Mouse (Mus musculus) CD4-positive, CD25-positive, alpha-beta regulatory T cell, adult 9 weeks (primary cell): ENCODE results near the gene Crx. TPM values are rescaled to one million over a fixed set of nuclear protein-coding genes. Genes with fewer than 3 reads are reported as not detected.

Source experiments
- polyA plus RNA-seq: library from polyadenylated mRNA; unstranded; fragments of 100-300 nt; shearing (Covaris generic); gene quantifications from one replicate; pipeline ENCODE4 v1.2.1, GENCODE M21; 2017

Gene Crx
- polyA plus RNA-seq: not detected

GRCm38 (mm10) chr7:15879756-15880155 is at the start of gene Crx:
Gene Crx (minus strand): TSS chr7:15879968.

DNA sequence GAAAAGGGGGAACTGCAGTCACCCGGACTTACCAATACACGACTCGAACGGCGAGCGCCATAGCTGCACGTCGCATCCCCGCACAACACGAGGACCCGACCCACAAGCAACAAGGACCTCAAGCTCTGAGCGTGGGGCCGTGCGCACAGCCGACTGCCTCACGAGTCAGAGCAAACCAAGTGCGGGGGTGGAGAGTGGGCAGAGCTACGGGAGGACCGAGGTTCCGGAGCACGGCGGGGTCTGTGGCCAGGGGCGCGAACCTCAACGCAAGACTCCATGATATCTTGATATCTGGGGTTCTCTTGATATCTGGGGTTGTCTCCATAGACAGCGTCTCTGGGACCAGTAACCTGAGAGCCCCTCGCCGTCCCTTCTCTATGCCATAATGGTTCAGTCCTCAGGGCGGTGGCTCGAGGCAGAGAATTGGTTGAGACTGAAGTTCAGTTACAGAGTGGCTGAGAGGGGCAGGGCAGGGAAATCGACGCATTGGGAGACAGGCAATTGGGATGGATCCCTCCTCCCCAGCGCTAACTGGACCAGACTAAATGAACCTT is 42.5 kb upstream of the Crx start, which contains the start of gene Selenow:
Selenow (minus strand) TSS at position 183 of the 554 bp plus-strand sequence.

DNA sequence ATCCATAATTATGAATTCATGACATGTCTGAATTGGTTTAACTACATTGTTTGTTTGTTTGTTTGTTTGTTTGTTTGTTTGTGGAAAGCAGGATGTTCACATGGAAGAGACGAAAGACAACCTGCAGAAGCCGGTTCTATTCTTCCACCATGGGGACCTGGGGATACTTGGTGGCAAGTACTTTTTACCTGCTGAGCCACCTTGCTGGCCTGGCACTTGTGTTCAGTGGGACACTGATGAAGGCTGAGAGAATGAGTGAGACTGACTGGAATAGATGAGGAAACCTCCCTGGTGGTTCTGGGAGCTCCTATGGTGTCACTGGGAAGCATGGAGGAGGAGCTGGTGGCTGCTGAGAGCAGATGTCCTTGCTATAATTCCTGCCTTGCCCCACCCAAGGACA is 2.5 kb upstream of the Crx start, which contains the start of gene Crxos:
Crxos (plus strand) TSS at position 301 of the 400 bp plus-strand sequence.

GRCm38 (mm10) chr7:15839578-15839977 is 40.2 kb downstream of the Crx start, which contains the start of gene Obox6:
Gene Obox6 (minus strand): TSS chr7:15839678.

Other genes starting within 250 kb of the Crx start
- gene Obox3, start 240.1 kb downstream of the Crx start, polyA plus RNA-seq: not detected
- gene Obox5, start 129.8 kb downstream of the Crx start, polyA plus RNA-seq: not detected
- not detected for gene Obox6, start 40.3 kb downstream of the Crx start, polyA plus RNA-seq
- not detected for gene Crxos, start 2.6 kb upstream of the Crx start, polyA plus RNA-seq
- gene Selenow, start 42.4 kb upstream of the Crx start, polyA plus RNA-seq: 730 TPM
- 377 TPM for gene Nop53, start 66.1 kb upstream of the Crx start, polyA plus RNA-seq
- not detected for gene Ehd2, start 87.6 kb upstream of the Crx start, polyA plus RNA-seq
- gene Bicra, start 168.0 kb upstream of the Crx start, polyA plus RNA-seq: 5.4 TPM
- gene Zfp541, start 181.8 kb upstream of the Crx start, polyA plus RNA-seq: 0.06 TPM
- gene Napa, start 218.5 kb upstream of the Crx start, polyA plus RNA-seq: 269 TPM
- 27.0 TPM for gene Kptn, start 239.9 kb upstream of the Crx start, polyA plus RNA-seq
- not detected for gene Slc8a2, start 249.9 kb upstream of the Crx start, polyA plus RNA-seq